ENCODE assay signal across 11 mouse cellular contexts in genomic region chr2:174116929-174117328, GRCm38 (mm10). TPM values are rescaled to one million over a fixed set of nuclear protein-coding genes. Genes with fewer than 3 reads are reported as not detected.
DNase-seq lines count a peak whose midpoint lies in the region; TF ChIP-seq lines count a peak whose summit lies in the region.
"Had no signal": no experiment of that assay in that cellular context is flagged by ENCODE, and none has a peak within 500 bp of the region (broad histone marks: within the 10 kb centered on the region; RNA-seq: fewer than 3 reads in every experiment).

No protein-coding gene starts in this region.

- H3K9me3 ChIP-seq in E14TG2a.4 (ENCODE audit: low read length) = no peaks in the 10 kb centered on the region
- no peaks in the 10 kb centered on the region for H3K9me3 ChIP-seq in megakaryocyte, embryonic 14.5 days

- peaks cover 65% of the 10 kb centered on the region for H3K27me3 ChIP-seq in E14TG2a.4 (ENCODE audit: insufficient read depth, low read length)
- H3K27me3 ChIP-seq in megakaryocyte, embryonic 14.5 days (replicated peaks) = no peaks in the 10 kb centered on the region

- peaks cover 32% of the 10 kb centered on the region for H3K4me1 ChIP-seq in E14TG2a.4 (replicated peaks; ENCODE audit: low read depth, low read length)
- H3K4me1 ChIP-seq in megakaryocyte, embryonic 14.5 days = peaks cover 7% of the 10 kb centered on the region

- TF ChIP-seq CTCF in E14TG2a.4 (conservative IDR thresholded peaks at IDR 0.05; ENCODE audit: low read length) = no peak

- DNase-seq in gastrocnemius, postnatal 25 days = peak; percentile 26
- DNase-seq in gastrocnemius, adult 18-20 months (ENCODE audit: low spot score) = no peak
- peak; percentile 18 for DNase-seq in embryo, embryonic 10.5 days (ENCODE audit: low spot score)
- DNase-seq in thymus, postnatal 25 days = no peak
- no peak for DNase-seq in ovary, postnatal 14 days (ENCODE audit: low spot score)
- no peak for DNase-seq in layer of hippocampus, adult 11-12 months (ENCODE audit: low spot score)
- DNase-seq: kidney, adult 9 months; left cerebral cortex, postnatal 4 days; right cerebral cortex, postnatal 14 days had no signal

- H3K4me3 ChIP-seq in E14TG2a.4 (replicated peaks; ENCODE audit: low read length) = peak overlapping the region; percentile 23; the same call in 1 of the 2 replicates
- peak overlapping the region; percentile 23 for H3K4me3 ChIP-seq in megakaryocyte, embryonic 14.5 days (replicated peaks)

- peaks cover 33% of the 10 kb centered on the region for H3K36me3 ChIP-seq in E14TG2a.4 (ENCODE audit: insufficient read depth, low read length)
- peaks cover 100% of the 10 kb centered on the region for H3K36me3 ChIP-seq in megakaryocyte, embryonic 14.5 days (replicated peaks; ENCODE audit: low read length)

RNA-seq across cellular contexts. Expression of gene Npepl1, which starts 6.8 kb away (rescaled TPM):
- 10 to 100 TPM; 52.0 to 58.8 TPM for total RNA-seq in gastrocnemius, postnatal 25 days (2021)
- 10 to 100 TPM; 88.1 to 92.2 TPM for total RNA-seq in gastrocnemius, adult 18-20 months (2021)
- polyA plus RNA-seq in megakaryocyte, embryonic 14.5 days (2012; ENCODE audit: insufficient read depth, low replicate concordance) = 121 and 165 TPM in 2 replicates

RNA-seq across cellular contexts. Expression of gene Stx16, which starts 40.8 kb away (rescaled TPM):
- 10 to 100 TPM; 22.1 to 22.9 TPM for total RNA-seq in gastrocnemius, postnatal 25 days (2021)
- total RNA-seq in gastrocnemius, adult 18-20 months (2021) = 10 to 100 TPM; 18.1 to 19.0 TPM
- 13.6 and 41.1 TPM in 2 replicates for polyA plus RNA-seq in megakaryocyte, embryonic 14.5 days (2012; ENCODE audit: insufficient read depth, low replicate concordance)

Comparison
In these comparisons a context has a peak if more than half of its experiments do, and no peak if none do; other contexts are left out.
1. DNase-seq: peak in gastrocnemius, postnatal 25 days (single experiment) and embryo, embryonic 10.5 days (single experiment); none in gastrocnemius, adult 18-20 months (single experiment), thymus, postnatal 25 days (single experiment), ovary, postnatal 14 days (single experiment) and layer of hippocampus, adult 11-12 months (single experiment).